Mouse (Mus musculus) spleen, adult 18-20 months (tissue): Measurements from ENCODE around the gene Gm49380.
A peak's percentile ranks its signal among the peaks of the same experiment; 100 is the strongest.

ENCODE experiments used
- DNase-seq, 2 experiments: peaks; one replicate each; pipeline ENCODE4 v3.0.0; 2022; ENCODE audit warnings: mixed read lengths in 2 of 2

The Gm49380 gene

GRCm38 (mm10) chr9:44113105-44113789 is at the start of gene Gm49380, which contains the start of gene Rnf26:
Gene Gm49380 (minus strand): TSS chr9:44113500.
Gene Rnf26 (minus strand): TSS chr9:44113517.
- DNase-seq: peak; percentile 86 to 92

- DNase-seq: no peak
These were observed 46.6 kb upstream of the Gm49380 start for GRCm38 (mm10) chr9:44159886-44160285.

GRCm38 (mm10) chr9:44147290-44147689 is 34.0 kb upstream of the Gm49380 start:
- no peak for DNase-seq

GRCm38 (mm10) chr9:44144718-44145060 is 31.4 kb upstream of the Gm49380 start:
- DNase-seq: no peak

GRCm38 (mm10) chr9:44144023-44144717 is 30.9 kb upstream of the Gm49380 start:
- DNase-seq: no peak

- DNase-seq: no peak
These were observed 30.1 kb upstream of the Gm49380 start for GRCm38 (mm10) chr9:44143421-44143820.

GRCm38 (mm10) chr9:44141951-44142350 is 28.7 kb upstream of the Gm49380 start:
- no peak for DNase-seq

GRCm38 (mm10) chr9:44137846-44138245 is 24.5 kb upstream of the Gm49380 start:
- DNase-seq: no peak

GRCm38 (mm10) chr9:44135731-44136411 is 22.6 kb upstream of the Gm49380 start:
- no peak for DNase-seq

GRCm38 (mm10) chr9:44134851-44135730 is 21.8 kb upstream of the Gm49380 start:
- DNase-seq: peak in 1 of 2 experiments; percentile 31

- DNase-seq: peak in 1 of 2 experiments; percentile 12
These were observed 21.0 kb upstream of the Gm49380 start, which contains the start of gene Mcam for GRCm38 (mm10) chr9:44134101-44134850. Gene Mcam (plus strand): TSS chr9:44134469.

- no peak for DNase-seq
These were observed 20.0 kb upstream of the Gm49380 start for GRCm38 (mm10) chr9:44133287-44133686.

GRCm38 (mm10) chr9:44132200-44132599 is 18.9 kb upstream of the Gm49380 start:
- no peak for DNase-seq

- DNase-seq: no peak
These were observed 17.9 kb upstream of the Gm49380 start for GRCm38 (mm10) chr9:44131276-44131590.

GRCm38 (mm10) chr9:44130581-44131275 is 17.4 kb upstream of the Gm49380 start:
- peak; percentile 9 to 25 for DNase-seq

GRCm38 (mm10) chr9:44130034-44130433 is 16.7 kb upstream of the Gm49380 start:
- DNase-seq: peak; percentile 69 to 71

- no peak for DNase-seq
These were observed 16.3 kb upstream of the Gm49380 start for GRCm38 (mm10) chr9:44129633-44130032.

- DNase-seq: no peak
These were observed 14.1 kb upstream of the Gm49380 start for GRCm38 (mm10) chr9:44127351-44127801.

GRCm38 (mm10) chr9:44126746-44127145 is 13.4 kb upstream of the Gm49380 start:
- DNase-seq: no peak

- DNase-seq: peak; percentile 60 to 81
These were observed 12.5 kb upstream of the Gm49380 start for GRCm38 (mm10) chr9:44125546-44126428.
